Mouse (Mus musculus): Measurements from ENCODE around the gene Ugcg.

The Ugcg gene

GRCm38 (mm10) chr4:59224889-59225288 is 35.8 kb downstream of the Ugcg start:
- no peak for DNase-seq (ENCODE audit: low spot score in 2 of 2)

- DNase-seq (ENCODE audit: low spot score in 2 of 2), result no peak
Measured at GRCm38 (mm10) chr4:59227047-59227446, 38.0 kb downstream of the Ugcg start.

- no peak for DNase-seq (ENCODE audit: low spot score in 2 of 2)
Measured at GRCm38 (mm10) chr4:59228951-59229350, 39.9 kb downstream of the Ugcg start.

- DNase-seq (ENCODE audit: low spot score in 2 of 2), result no peak
Measured at GRCm38 (mm10) chr4:59231266-59232055, 42.4 kb downstream of the Ugcg start.

GRCm38 (mm10) chr4:59234014-59234413 is 45.0 kb downstream of the Ugcg start:
- no peak for DNase-seq (ENCODE audit: low spot score in 2 of 2)

- DNase-seq (ENCODE audit: low spot score in 2 of 2), result no peak
Measured at GRCm38 (mm10) chr4:59234451-59235216, 45.6 kb downstream of the Ugcg start.

- DNase-seq (ENCODE audit: low spot score in 2 of 2), result no peak
Measured at GRCm38 (mm10) chr4:59236362-59236761, 47.3 kb downstream of the Ugcg start.

GRCm38 (mm10) chr4:59238641-59239311 is 49.7 kb downstream of the Ugcg start:
- DNase-seq (ENCODE audit: low spot score in 2 of 2), result peak in 1 of 2 experiments; percentile 17

GRCm38 (mm10) chr4:59239312-59239728 is 50.3 kb downstream of the Ugcg start:
- DNase-seq (ENCODE audit: low spot score in 2 of 2), result no peak

- no peak for DNase-seq (ENCODE audit: low spot score in 2 of 2)
Measured at GRCm38 (mm10) chr4:59240160-59240559, 51.1 kb downstream of the Ugcg start.

GRCm38 (mm10) chr4:59241096-59241495 is 52.0 kb downstream of the Ugcg start:
- DNase-seq (ENCODE audit: low spot score in 2 of 2), result no peak

- no peak for DNase-seq (ENCODE audit: low spot score in 2 of 2)
Measured at GRCm38 (mm10) chr4:59242221-59242620, 53.2 kb downstream of the Ugcg start.

GRCm38 (mm10) chr4:59243802-59244493 is 54.9 kb downstream of the Ugcg start:
- no peak for DNase-seq (ENCODE audit: low spot score in 2 of 2)

- DNase-seq (ENCODE audit: low spot score in 2 of 2), result no peak
Measured at GRCm38 (mm10) chr4:59244791-59245555, 55.9 kb downstream of the Ugcg start.

- DNase-seq (ENCODE audit: low spot score in 2 of 2), result no peak
Measured at GRCm38 (mm10) chr4:59245776-59246175, 56.7 kb downstream of the Ugcg start.

- DNase-seq (ENCODE audit: low spot score in 2 of 2), result no peak
Measured at GRCm38 (mm10) chr4:59247545-59247944, 58.5 kb downstream of the Ugcg start.

GRCm38 (mm10) chr4:59248035-59248434 is 59.0 kb downstream of the Ugcg start:
- no peak for DNase-seq (ENCODE audit: low spot score in 2 of 2)

- DNase-seq (ENCODE audit: low spot score in 2 of 2), result no peak
Measured at GRCm38 (mm10) chr4:59252386-59253054, 63.5 kb downstream of the Ugcg start.

GRCm38 (mm10) chr4:59253055-59253434 is 64.0 kb downstream of the Ugcg start:
- no peak for DNase-seq (ENCODE audit: low spot score in 2 of 2)

- no peak for DNase-seq (ENCODE audit: low spot score in 2 of 2)
Measured at GRCm38 (mm10) chr4:59254397-59254796, 65.3 kb downstream of the Ugcg start.

- no peak for DNase-seq (ENCODE audit: low spot score in 2 of 2)
Measured at GRCm38 (mm10) chr4:59255988-59256387, 66.9 kb downstream of the Ugcg start.
